Mouse (Mus musculus): Measurements from ENCODE around the gene Cd300ld5.

Cd300ld5 gene

DNA sequence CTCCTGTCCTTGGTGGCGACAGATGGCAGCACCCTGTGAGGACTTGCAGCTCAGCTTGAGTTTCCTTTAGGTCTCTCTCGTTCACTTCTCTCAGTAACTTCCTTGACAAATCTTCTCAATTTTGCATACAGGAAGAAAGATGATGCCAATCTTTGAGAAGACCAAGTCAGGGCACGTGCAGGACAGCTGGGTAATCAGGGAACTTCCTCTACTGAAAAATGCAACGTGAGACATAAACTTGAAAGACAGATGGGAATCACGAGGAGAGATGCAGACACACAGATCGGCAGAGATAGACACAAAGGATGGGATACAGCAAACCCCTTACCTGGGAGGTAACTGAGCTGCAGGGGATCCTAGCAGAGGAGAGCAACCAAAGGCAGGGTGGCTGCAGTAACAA lies at the start of gene Cd300ld5:
Gene Cd300ld5, minus strand, starts transcription at position 101 of the 400 bp plus-strand sequence.
- no CpG with 5 or more reads among the region's 6 CpGs for WGBS

GRCm38 (mm10) chr11:115086213-115086612 lies 48.6 kb upstream of the Cd300ld5 start:
- 79% methylated on average over 7 of the region's 7 CpGs for WGBS

GRCm38 (mm10) chr11:115085064-115085463 lies 47.5 kb upstream of the Cd300ld5 start:
- WGBS = 68% methylated on average over 8 of the region's 8 CpGs

DNA sequence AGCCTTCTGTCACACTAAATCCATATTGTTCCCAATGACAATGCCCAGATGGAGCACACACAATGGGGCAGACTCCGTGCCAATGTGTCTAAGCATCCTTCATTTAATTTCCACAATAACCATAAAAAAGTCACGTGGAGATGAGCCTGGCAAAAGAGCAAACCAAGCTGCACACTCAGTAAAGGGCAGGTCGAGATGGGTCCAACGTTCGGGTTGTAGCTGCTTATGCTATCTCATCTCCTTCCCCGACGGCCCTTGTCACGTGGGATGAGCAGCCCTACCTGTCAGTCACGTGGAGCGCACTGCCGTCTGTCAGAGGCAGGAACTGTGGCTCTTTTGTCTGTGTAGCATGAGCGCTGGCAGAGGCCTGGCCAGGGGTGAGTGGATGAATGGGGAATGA lies 47.0 kb upstream of the Cd300ld5 start:
- 38% methylated on average over 12 of the region's 12 CpGs for WGBS

DNA sequence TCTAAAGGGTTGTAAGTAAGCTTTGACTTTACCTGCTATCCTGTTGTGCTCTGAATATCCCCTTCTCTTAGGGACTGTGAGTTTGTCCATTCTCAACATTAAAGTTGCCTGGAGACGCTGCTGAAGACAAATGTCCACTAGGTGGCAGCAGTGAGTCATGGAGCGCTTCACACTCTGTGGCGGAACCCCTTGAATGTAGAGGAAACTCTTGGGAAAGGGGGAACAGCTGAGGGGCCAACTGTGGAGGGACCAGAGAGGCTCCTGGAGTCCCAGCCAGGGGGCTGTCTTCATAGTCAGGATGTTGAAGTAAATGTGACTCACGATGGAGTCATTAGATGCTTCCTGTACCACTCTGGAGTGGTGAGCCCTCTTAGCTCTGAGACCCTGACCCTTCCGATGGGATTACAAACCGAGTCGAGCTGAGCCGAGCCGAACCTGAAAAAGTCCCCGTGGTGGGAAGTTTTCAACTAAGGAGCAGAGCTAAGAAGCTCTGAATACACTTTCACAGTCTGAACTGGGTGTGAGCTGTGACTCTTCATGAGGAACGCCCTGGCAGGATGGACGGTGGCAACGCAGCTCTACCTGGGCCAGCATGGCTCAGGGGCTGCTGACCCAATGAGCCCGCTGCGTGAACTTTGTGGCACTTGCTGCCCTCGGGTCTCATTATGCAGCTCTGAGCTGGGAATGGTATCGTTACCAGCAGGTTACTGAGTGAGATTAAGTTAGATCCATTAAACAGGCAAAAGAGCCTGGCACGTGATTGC lies 46.0 kb upstream of the Cd300ld5 start:
- 35% methylated on average over 18 of the region's 18 CpGs for WGBS

GRCm38 (mm10) chr11:115082196-115082595 lies 44.6 kb upstream of the Cd300ld5 start:
- WGBS = 74% methylated on average over 6 of the region's 6 CpGs

GRCm38 (mm10) chr11:115081373-115081772 lies 43.8 kb upstream of the Cd300ld5 start:
- 60% methylated on average over 3 of the region's 3 CpGs for WGBS

GRCm38 (mm10) chr11:115080886-115081285 lies 43.3 kb upstream of the Cd300ld5 start:
- WGBS = 29% methylated on average over 13 of the region's 13 CpGs

- 86% methylated on average over 5 of the region's 5 CpGs for WGBS
These were observed 41.1 kb upstream of the Cd300ld5 start for GRCm38 (mm10) chr11:115078680-115079079.

GRCm38 (mm10) chr11:115077436-115077835 lies 39.9 kb upstream of the Cd300ld5 start:
- WGBS = 100% methylated on average over 1 of the region's 1 CpGs

- 88% methylated on average over 5 of the region's 5 CpGs for WGBS
These were observed 38.3 kb upstream of the Cd300ld5 start for GRCm38 (mm10) chr11:115075859-115076258.

- WGBS = 83% methylated on average over 7 of the region's 7 CpGs
These were observed 37.8 kb upstream of the Cd300ld5 start for GRCm38 (mm10) chr11:115075407-115075806.

- WGBS = 63% methylated on average over 5 of the region's 5 CpGs
These were observed 35.4 kb upstream of the Cd300ld5 start for GRCm38 (mm10) chr11:115073002-115073401.

DNA sequence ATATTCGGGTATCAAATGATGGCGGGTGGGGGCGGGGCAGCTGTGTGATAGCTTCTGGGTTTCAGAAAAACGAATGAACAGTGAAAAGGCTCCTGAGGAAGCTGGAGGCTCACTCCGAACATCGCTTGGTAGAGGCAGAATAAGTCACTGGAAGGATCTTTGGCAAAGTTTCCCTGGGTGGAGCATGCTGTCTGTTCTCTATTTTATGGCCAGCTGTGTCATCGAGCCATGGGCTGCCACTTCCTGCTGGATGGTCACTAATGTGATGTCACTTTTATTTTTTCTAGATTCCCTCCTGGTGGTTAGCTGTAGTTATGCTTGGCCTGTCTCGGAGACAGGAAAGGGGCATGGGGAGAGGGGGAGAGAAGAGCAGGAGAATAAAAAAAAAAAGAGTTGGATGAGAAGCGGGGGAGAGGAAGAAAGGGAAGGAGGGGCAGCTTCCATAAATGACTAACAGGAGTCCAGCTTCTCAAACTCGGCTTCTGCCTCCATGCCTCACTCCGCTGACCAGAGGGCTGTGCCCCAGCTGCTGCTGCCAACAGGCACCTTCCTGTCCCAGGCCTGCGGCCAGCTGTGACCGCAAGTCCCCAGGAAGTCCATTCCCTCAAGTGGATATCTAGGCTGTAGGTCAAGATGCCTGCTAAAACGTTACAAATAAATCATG lies 34.2 kb upstream of the Cd300ld5 start:
- 25% methylated on average over 14 of the region's 14 CpGs for WGBS

- 35% methylated on average over 9 of the region's 9 CpGs for WGBS
These were observed 33.5 kb upstream of the Cd300ld5 start for GRCm38 (mm10) chr11:115071015-115071551.

DNA sequence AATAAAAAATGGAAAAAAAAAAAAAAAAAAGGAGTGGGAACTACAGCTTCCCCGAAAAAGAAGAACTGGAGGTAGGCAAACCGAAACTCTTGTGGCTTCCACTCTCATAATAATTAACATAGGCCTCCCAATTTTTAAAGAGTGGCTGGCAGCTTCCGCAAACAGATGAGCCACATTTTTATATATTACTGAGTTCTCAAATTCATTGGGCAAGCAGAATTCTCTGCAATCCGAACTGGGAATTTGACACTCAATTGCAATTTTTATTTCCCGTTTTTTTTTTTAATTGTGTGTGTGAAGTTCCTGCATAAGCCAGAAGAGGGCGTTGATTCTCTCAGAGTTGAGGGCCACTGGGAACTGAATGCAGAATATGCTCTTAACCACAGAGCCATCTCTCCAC lies 29.2 kb upstream of the Cd300ld5 start:
- 76% methylated on average over 6 of the region's 6 CpGs for WGBS

- WGBS = 51% methylated on average over 5 of the region's 5 CpGs
These were observed 24.5 kb upstream of the Cd300ld5 start, which contains the start of gene Cd300e for GRCm38 (mm10) chr11:115062077-115062476. TSS of gene Cd300e (minus strand) at chr11:115062177.

DNA sequence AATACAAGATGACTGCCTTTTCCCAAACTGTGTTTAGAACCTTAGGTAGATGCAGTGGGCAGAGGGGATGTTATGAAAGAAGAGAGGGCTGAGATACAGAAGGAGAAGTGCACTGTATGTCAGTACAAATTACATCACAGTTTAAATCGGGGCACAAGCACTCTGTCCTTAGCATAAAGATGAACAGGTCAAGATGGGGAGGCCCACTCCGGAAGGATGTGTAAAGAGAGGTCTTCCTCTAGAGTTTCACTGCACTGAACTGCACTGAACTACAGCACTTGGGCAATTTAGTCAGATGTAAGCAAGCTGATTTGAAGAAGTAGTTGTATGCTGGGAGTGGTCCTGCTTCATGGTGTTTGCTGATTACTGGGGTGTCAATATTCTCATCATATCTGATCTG lies 22.2 kb upstream of the Cd300ld5 start:
- 82% methylated on average over 2 of the region's 2 CpGs for WGBS

GRCm38 (mm10) chr11:115058701-115059100 lies 21.1 kb upstream of the Cd300ld5 start:
- WGBS = 78% methylated on average over 4 of the region's 4 CpGs

GRCm38 (mm10) chr11:115052991-115053390 lies 15.4 kb upstream of the Cd300ld5 start:
- 92% methylated on average over 1 of the region's 1 CpGs for WGBS

DNA sequence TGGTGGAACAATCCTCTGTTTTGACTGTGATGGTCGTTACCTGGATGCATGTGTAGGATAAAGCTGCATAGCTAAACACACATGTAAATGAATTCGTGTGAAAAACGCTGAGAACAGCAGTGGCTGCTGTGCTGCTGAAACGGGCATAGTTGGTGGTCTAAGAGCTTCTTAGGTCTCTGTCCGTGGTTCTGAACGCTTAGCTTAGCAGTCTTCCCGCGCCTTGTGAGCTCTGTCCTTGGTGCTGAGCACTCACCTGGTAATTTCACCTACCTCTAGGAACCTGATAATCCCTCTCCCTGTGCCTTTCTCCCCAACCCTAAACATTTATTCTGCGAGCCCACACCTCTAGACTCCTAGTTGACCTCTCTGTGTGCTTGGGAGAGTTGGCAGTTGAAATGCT lies 14.6 kb upstream of the Cd300ld5 start:
- 54% methylated on average over 9 of the region's 9 CpGs for WGBS

GRCm38 (mm10) chr11:115049282-115049895 lies 11.8 kb upstream of the Cd300ld5 start:
- 31% methylated on average over 3 of the region's 3 CpGs for WGBS
